Mouse (Mus musculus) right cerebral cortex, postnatal 14 days (tissue): Measurements from ENCODE around the gene Ces1d.

ENCODE experiments used
- DNase-seq: peaks from one replicate; pipeline ENCODE4 v3.0.0; 2022

Gene Ces1d

GRCm38 (mm10) chr8:93132196-93132595 is 65.4 kb downstream of the Ces1d start:
- no peak for DNase-seq

DNA sequence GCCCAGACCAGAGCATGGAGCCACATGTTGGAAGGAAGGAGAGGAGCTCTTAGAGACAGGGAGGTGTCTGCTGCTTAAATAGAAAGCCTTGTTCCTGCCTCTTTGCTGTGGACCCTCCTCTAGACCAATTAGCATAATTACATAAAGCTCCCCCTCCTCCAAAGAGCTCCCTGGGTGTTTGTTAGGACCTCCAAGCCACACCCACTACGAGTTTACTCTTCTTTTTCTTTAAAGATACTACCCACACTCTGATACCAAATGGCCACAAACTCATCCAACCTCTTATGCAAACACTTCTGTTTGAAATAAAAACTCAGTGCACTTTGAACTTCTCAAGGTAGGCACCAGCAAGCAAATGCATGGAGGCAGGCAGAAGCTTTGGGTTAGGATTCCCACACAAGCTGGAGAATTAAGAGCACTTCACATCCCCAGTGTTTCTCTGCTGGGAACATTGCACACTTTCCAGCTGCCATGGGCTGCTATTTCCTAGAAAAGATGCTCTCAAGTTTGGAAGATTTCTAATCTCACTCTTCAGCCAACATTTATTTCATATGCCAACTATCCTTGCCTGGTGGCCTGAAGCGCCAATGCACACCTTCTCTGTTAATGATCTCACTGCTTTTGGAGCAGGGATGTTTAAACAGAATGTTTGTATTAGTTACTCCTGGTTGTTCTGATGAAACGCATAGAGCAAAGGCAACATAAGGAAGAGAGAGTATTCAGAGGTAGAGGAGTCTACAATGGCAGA is 66.2 kb downstream of the Ces1d start, which contains the start of gene Ces1c:
Gene Ces1c (minus strand): TSS at position 51 of the 748 bp plus-strand sequence.
- no peak for DNase-seq

- no peak for DNase-seq
These were observed 71.2 kb downstream of the Ces1d start for GRCm38 (mm10) chr8:93126476-93126875.

DNA sequence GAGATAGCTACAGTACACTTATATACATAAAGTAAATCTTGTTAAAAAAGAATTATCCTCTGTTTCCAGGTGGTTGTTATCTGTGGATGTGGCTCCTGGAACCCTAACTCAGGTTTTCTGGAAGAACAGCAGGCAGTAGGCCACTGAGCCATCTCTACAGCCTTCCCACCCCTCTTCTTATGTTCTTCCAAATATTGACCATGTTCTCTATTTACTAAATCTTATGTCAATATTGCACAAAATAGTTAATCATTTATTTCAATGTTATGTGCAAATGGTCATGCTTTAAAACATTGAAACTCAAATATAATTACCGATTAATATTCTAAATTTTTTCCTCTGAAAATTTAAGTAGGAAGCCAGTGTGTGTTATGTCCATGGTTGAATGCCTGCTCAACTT is 75.6 kb downstream of the Ces1d start:
- DNase-seq, result no peak
